Mouse (Mus musculus): ENCODE results near the gene Hoxc11.

The Hoxc11 gene

DNA sequence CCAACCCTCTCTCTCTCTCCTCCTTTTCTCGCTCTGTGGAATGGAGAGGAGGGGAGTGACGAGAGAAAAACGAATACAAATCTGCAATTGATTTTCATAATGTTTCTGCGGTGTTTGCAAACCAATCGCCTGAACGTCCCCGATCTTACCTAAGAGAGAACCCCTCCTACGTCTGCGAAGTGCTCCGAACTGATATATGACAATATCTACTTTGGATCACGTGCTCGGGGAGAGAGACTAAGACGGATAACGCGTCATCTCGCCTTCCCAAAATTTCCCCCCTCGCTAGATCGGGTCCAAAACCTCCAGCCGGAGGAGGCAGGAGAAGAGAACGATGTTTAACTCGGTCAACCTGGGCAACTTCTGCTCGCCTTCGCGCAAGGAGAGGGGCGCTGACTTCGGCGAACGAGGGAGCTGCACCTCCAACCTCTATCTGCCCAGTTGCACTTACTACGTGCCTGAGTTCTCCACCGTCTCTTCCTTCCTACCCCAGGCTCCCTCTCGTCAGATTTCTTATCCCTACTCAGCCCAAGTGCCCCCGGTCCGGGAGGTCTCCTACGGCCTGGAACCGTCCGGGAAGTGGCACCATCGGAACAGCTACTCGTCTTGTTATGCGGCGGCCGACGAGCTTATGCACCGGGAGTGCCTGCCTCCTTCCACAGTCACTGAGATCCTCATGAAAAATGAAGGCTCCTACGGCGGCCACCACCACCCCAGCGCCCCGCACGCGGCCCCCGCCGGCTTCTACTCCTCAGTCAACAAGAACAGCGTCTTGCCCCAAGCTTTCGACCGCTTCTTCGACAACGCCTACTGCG is at the start of gene Hoxc11:
Gene Hoxc11, plus strand, starts transcription at position 236 of the 815 bp plus-strand sequence.
- DNase-seq: no peak

DNA sequence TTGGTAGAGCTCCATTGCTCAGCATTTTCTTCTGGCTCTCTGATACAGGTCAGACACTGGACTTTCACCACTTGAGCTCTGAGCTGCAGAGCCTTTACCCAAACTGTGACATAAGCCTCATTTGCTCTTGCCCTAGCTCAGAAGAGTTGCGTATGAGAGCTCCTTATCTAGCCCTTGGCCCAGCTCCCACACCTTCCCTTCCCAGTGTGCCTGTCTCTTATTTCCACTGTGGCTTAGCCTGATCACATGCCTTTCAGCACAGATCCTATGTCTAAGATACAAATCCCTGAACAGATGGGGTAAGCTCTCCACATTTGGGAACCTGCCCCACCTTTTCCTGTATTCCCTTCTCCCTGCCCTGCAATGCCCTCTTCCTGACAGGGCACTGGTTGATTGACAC is 49.3 kb upstream of the Hoxc11 start:
- DNase-seq: no peak

DNA sequence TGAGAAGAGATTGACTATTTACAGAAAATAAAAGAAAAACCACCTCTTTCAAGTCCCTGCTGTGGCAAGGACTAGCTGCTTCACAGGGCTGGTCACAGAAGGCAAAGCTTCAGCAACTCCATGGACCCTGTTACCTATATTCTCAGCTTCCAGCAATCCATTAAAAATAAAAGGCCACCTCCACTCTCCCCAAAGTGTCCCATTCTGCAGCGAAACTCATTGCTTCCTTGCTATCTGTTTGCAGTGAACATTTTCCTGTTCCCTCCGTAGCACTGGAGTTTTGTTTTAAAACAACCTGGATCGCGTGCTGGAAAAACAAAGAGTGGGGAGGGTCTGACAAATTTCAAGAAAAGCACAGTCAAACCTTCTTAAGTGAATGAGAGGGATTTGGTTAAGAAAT is 44.7 kb upstream of the Hoxc11 start:
- DNase-seq: no peak

DNA sequence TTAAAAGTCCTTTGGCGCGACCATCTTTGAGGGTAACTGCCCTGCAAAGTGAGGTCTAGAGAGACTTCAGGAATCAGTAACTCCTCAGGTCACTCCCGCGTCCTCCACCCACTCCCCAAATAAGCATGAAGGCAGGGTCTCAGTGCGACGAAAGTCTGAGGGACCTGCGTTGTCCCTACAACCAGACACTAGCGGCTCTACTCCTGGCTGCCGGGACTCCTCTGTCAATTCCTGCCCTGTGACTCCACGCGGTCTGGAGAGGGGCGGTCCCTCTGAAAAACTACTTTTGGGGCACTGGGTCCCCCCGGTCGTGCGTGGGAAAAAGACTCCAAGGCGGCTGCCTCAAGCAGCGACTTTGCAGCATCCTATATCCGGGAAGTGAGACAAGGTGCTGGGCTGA is 44.2 kb upstream of the Hoxc11 start:
- DNase-seq: no peak

DNA sequence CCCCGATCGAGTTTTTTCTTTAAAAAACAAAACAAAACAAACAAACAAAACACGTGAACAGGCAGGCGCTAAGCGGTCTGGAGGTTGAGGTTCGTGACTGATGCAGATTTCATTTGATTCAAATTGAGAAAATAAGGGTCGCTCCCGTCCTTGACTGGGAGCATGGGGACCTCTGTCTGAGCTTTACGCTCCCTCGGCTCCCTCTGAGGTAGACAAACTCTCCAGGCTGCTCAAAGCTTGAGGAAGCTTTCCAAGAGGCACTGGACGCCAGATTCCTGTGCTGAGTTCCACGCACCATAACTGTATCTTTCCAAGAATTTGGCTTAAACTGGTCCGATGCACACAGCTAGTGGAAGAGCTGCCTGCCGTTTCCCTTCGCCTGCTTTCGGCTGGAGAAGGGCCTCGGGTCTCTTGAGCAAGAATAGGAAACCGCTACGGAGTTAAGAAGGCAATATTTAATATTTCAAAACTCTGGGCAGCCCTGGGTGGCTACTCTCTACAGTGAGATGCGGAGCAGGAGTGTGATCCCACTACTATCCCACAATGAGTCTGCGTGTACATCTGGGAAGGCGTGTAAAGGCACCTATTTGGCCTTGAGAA is 43.6 kb upstream of the Hoxc11 start:
- DNase-seq: no peak

DNA sequence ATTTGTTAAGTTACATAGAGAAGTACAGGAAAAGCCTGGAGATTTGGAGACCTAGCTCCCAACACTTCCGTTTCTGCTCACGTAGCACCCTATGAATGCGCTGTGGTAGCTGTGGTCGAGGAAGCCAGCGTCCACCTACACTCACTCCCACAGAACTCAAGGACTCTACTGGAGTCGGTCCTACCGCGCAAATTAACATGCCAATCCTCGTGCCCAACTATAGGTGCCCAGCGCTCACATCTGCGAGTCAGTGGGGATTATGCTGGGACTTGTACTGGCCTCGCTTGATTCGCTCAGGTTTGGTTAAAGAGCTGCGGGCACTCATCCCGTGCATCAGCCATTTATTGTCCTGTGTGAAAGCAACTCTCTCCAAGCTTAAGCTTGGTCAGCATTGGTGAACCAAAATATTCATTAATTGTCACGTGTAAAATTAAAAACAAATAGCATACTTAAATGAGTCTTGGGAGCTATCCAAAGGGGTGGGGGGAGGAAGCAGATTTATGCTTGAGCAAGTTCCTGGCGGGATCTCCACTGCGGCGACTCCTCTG is 41.1 kb upstream of the Hoxc11 start:
- DNase-seq: no peak

DNA sequence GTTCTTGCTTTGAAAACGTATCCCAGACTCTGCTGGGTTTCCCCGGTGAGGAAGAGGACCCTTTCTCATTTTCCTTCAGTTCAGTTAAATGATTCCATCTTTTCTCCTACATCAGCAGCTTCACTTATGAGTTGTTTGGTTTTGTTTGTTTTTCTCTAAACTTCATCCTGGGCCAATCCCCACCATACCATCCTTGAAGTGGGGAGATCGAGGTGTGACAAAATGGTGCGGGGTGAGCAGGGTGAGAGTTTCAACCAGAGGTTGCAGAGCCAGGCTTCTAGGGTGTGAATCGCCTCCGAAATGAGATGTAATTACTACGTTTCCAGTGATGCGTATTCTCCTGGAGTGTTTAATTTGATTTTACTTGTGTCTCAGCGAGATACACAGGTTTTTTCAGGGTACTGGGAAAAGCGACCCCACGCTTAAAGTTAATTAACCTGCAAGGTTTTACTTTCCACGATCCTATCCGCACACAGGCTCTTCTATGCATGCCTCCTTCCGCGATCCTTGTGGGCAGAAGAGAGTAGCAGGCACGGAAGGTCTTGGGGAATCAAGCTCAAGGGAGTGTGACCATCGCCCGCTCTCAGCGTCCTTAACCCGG is 36.2 kb upstream of the Hoxc11 start:
- no peak for DNase-seq

DNA sequence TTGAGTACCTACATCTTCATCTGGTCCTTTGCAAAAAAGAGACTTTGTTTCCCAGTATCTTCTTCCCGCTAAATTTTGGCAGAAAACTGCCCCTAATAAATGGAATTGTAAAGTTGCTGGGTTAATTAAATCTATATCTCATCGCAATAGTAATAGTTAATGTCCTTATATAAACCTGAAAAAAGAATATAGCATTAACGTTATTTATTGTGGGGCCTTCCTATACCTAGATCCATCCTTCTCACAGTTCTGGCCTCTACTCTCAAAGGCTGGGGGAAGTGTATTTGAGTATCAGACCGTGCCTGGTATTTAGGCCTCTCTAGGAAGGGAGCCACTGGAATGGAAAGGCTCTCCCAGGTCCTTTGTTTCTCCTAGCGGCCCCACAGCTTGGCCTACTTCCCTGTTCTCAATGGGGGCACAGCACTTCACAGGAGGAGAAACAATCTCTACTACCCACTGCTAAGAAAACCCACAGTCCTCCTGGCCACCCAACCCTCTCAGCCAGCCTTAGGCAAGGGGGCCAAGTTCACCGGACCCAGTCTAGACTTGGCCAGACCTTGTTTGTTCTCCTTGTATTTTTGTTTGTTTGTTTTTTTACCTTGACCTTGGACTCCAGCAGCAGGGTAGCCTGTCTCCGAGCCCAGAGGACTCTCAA is 35.5 kb upstream of the Hoxc11 start:
- DNase-seq: no peak

DNA sequence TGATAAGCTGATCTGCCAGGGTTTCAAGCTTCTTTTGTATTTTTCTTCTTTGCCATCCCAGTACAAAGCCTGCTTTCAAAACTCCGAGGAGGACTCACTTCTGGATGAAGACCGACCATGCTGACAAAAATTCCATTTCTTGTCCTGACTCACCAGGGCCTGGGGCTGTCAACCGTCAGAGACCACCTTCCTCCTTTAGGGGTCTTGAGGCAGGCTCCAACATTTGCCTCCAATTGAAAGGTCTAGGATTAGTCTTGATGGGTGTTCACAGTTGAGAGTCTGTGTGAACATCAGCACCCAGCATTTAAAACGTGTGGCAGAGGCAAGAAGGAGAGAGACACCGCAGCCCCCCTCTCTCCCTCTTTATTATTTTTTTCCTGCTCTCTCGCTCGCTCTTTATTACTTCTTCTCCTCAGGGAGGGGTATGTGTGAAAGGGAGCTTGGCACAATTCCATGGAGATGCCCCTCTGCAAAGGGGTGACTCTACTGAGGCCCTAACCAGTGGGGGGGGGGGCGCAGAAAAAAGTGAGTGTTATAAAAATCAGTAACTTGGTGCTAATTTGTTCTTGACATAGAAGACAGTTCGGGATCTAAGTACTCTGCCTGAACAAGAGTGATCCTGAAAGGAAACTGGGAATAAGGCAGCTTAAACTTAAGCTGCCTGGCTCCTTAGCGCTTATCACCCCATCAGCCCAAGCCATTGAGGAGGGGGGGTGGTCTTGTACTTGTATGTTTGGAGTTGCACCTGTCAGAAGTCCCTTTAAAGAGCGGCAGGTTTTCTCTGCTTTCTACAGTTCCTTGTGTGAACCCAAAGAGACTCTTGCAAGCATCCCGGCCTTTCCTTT is 34.7 kb upstream of the Hoxc11 start:
- no peak for DNase-seq

DNA sequence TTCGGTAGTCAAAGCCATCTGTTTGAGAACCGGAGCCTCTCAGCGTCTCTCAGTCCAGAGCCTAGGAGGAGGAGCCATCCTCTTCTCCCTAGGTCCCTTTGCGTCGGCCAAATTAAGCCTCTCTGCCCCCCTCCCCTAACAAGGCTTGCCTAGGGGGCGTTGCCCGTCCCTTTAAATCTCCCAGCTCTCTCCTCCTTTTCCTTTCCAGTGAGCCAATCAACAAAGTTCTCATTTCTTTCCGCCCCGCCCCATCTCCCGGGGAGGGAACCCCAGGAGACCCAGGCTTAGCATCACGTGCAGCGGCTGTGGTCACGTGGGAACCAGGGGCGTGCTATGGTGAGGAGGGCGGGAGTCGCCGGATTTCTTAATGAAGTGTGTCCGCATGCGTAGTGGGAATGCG is 33.6 kb upstream of the Hoxc11 start:
- DNase-seq: no peak

DNA sequence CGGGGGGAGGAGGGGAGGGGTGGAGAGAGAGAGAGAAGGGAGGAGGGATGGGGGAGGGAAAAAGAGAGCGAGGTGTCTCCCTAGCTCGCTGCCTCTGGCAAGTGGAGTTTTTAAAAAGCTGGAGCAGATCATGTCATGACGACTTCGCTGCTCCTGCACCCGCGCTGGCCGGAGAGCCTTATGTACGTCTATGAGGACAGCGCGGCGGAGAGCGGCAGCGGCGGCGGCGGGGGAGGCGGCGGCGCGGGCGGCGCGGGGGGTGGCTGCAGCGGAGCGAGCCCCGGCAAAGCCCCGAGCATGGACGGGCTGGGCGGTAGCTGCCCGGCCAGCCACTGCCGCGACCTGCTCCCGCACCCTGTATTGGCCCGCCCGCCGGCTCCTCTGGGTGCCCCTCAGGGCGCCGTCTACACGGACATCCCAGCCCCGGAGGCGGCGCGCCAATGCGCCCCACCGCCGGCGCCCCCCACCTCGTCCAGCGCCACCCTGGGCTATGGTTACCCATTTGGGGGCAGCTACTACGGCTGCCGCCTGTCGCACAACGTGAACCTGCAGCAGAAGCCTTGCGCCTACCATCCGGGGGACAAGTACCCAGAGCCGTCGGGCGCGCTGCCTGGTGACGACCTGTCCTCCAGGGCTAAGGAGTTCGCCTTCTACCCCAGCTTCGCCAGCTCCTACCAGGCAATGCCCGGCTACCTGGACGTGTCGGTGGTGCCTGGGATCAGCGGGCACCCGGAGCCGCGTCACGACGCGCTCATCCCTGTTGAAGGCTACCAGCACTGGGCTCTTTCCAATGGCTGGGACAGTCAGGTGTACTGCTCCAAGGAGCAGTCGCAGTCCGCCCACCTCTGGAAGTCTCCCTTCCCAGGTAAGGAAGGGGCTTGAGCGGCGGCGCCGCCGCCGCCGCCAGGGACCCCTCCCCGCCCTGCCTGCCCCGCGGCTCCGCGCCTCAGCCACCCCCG is 32.9 kb upstream of the Hoxc11 start, which contains the start of gene Hoxc13:
Gene Hoxc13, plus strand, starts transcription at position 51 of the 959 bp plus-strand sequence.
- DNase-seq: no peak

DNA sequence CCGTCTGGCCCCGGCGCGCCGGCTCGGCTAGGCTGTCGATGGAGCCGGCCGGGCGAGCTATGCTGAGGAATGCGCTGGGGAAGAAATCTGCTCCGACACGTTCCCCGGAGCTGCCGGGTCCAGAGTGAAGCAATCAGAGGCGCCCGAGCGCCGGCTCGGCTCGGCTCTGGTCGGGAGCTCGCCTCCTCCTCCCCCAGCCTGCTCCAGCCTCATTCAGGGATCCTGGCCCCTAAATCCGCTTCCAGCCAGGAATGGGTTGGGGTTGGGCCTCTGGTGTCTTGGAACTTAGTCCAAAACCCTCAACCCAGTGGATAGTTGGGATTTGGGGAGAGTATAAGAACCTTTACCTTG is 32.2 kb upstream of the Hoxc11 start:
- DNase-seq: no peak

DNA sequence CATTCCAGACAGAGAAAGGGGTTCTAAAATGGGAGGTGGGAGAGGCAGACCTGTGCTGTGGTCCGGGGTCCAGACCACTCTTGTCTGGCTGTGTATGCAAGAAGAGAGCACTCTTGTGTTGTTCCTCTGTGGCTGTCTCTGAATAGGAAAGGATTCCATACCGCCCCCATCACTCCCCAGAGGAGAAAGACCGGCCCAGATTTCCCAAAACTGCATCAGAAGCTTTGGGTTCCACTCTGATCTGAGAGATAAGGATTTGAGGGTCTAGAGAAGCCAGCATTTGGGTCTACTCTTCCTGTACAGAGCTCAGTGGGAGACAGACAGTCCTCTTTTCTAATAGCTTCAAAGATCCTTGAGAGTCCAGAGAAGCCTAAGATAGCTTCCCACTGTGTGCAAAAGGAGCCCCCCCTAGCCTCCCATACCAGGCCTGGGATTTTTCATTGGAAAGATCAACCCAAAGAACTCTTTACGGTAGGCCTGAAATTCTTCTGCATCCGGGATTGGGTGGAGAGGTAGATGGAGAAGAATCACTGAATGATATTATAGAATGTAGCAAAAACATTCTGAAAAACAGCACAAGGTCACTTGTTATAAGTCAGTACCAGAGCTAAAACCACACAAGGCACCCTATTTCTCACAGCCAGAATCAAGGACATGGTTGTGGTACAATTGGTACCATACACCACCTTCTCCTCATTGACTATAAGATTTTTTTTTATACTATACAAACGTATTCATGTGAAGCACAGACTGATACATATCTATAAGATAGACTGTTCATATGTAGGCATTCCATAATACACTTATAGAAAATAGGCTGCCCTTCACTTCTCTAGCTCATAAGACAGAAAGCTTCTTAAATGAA is 31.4 kb upstream of the Hoxc11 start:
- no peak for DNase-seq

DNA sequence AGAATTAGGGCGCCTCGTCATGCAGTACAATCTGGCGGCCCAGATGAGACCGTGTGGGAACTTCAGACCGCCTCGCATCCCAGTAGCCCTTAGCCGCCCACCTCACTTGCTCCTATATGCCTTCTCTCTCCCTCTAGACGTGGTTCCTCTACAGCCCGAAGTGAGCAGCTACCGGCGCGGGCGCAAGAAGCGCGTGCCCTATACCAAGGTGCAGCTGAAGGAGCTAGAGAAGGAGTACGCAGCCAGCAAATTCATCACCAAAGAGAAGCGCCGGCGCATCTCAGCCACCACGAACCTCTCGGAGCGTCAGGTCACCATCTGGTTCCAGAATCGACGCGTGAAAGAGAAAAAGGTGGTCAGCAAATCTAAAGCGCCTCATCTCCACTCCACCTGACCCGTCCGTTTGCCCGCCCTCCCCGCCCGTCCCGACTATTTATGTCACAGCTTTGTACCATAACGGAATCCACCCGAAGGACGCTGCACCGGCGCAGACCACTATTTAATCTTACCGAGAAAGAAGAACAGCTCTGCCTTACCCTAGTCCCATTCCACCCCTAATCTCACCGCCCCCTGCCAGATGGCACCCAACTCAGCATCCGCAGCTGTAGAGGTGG is 27.1 kb upstream of the Hoxc11 start:
- no peak for DNase-seq

DNA sequence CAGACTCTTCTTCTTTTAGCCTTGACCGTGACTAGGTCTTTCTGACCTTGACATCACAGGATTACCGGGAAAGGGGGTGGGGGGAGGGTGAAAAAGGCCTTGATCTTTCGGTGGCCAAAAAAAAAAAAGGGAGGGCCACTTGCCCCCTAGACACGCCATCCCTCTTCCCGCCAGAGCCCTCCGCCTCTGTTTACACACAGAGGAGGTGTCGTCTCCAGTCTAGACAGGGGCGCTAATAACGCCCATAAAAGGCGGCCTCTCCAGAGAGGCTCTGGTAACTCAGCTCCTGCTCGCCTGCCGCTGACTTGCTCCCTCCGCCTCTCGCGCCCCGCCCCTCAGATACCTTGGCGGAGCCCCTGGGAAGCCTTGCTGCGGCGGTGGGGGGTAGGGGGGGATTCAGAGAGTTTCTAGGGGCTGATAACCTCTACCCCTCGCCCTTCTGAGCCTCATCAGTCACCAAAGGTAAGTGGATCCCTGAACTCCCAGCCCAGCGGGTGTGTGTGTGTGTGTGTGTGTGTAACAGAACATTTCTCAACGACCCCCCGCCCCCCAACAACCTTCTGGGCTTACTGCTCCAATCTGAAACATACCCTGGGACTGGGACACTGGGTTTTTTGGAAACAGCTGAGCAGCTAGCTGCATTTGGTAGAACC is 22.4 kb upstream of the Hoxc11 start:
- no peak for DNase-seq

DNA sequence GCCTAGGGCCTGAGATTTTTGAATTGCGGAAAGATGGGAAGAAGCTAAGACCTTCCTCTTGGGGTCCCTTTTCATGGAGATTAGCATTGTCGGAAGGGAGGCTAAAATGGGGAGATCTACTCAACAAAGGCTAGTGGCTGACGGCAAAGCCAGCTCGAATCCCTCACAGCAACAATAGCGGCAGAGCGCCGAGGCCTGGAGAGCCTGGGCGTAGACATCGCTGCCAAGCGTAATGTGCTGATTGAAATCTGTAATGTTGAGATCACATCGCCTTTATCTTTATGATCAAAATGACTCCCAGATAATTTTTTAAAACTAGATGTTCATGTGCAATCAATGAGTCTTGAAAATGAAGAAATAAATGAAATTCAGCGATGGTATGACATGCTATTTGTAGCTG is 19.8 kb upstream of the Hoxc11 start:
- DNase-seq: no peak

DNA sequence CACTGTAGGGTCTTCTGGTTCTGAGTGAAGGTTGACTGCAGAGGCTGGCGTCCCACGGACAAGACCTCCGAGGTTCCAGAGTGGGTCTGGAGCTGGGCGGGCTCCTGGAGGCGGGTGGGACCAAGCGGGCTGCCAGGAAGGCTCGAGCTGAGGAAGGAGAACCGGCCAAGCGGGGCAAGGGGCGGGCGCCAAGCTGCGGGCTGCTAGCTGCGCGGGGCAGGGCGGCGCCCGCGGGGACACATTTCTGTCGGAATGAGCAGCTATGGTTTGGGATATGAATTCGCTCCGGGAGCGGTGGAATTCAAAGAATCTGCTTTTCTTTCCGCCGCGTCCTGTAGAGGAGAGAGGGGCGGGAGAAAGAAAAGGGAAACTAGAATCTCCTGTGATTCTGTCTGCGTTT is 19.3 kb upstream of the Hoxc11 start:
- no peak for DNase-seq

DNA sequence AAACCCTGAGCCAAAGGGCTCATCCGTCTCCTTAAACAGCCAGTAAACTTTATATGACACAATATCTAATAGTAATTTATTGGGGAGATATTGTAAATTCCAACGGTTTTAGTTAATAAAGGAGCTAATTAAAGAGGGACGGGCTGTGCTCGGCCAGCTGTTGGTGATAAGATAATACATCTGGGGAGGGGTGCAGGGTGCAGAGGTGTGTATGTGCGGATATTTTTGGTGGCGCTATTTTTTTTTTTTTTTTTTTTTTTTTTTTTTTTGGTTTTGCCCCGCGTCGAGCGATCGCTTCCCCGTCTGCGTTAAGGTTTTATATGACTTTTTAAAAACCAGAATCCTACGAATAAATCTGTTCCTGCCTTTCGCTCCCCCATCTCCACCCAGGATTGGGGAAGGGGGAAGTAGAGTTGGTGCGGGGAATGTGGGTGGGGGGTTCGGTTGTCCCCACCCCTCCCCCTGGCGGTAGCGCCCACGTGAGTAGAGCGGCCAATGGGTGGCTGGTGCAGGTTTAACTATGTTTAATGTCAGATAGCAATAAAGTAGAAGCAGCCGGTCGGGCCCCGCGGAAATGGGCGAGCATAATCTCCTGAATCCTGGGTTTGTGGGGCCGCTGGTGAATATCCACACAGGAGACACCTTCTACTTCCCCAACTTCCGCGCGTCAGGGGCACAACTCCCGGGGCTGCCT is 17.8 kb upstream of the Hoxc11 start, which contains the start of gene Hoxc12:
Gene Hoxc12, plus strand, starts transcription at position 479 of the 694 bp plus-strand sequence.
- DNase-seq: no peak

Measured in right cerebral cortex, postnatal 25 days (tissue).